Mouse (Mus musculus): Measurements from ENCODE around the gene Rxra. TPM values are rescaled to one million over a fixed set of nuclear protein-coding genes. Genes with fewer than 3 reads are reported as not detected.
A peak's percentile ranks its signal among the peaks of the same experiment; 100 is the strongest.

Rxra gene
- total RNA-seq, 1 experiment from 2014 or later: 19.7 TPM

DNA sequence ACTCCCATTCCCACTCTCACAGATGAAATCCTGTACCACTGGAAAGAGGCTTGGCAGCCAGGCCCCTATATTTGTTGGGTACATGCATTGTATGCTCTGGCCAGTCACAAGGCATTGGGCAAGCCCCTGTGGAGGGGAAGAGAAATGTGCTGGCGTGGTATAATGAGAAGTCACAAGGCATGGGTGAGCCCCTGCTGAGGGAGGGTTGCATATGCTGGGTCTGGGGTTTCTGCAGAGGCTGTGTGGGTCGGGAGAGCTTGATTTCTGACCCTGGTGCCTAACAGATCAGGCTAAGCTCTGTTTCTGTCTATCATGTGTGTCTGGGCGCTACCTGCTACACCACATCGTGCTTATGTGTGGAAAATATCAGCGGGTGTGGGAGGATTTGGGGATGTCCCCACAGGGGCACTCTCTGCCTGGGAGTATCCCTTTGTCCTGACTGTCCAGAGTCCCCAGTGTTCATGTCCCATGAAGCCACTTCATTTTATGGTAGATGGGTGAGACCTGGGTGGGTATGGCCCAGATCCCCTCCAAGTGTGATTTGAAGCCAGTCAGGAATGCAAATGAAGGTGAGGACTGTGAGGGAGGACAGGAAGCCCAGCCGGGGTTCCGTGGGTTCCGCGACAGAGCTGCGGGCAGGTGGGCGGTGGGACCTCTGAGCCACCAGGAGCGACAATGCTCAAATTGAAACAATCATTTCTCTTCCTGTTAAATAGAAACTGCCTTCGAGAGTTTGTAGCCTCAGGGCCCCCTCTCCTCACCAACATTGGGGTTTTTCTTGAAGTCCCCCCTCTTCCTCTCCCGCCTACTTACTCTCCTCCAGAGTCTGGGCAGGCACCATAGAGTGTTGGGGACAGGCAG lies 52.0 kb downstream of the Rxra start:
- ATAC-seq (replicated peaks; ENCODE audit: insufficient number of reproducible peaks, low FRiP score, low TSS enrichment, poor library complexity, severe bottlenecking): no peak

DNA sequence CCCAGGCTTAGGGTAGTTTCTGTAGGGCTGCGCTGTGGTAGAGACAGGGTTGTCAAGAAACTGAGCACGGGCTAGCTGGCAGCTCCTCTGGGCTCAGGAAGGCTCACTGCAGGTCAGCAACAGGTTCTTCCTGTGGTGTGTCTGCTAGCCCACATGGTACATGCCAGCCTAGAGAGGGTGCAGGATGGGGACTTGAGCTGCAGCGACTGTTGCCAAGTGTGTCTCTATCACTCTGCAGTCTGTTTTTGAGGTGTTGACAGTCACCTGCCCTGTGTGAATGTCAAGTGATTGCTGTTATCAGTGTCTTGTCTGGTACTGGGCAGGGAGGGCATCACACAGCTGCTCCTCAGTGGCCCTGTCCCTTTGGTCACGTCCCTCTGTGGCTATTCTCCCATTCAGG lies 52.8 kb downstream of the Rxra start:
- ATAC-seq (replicated peaks; ENCODE audit: insufficient number of reproducible peaks, low FRiP score, low TSS enrichment, poor library complexity, severe bottlenecking): no peak

DNA sequence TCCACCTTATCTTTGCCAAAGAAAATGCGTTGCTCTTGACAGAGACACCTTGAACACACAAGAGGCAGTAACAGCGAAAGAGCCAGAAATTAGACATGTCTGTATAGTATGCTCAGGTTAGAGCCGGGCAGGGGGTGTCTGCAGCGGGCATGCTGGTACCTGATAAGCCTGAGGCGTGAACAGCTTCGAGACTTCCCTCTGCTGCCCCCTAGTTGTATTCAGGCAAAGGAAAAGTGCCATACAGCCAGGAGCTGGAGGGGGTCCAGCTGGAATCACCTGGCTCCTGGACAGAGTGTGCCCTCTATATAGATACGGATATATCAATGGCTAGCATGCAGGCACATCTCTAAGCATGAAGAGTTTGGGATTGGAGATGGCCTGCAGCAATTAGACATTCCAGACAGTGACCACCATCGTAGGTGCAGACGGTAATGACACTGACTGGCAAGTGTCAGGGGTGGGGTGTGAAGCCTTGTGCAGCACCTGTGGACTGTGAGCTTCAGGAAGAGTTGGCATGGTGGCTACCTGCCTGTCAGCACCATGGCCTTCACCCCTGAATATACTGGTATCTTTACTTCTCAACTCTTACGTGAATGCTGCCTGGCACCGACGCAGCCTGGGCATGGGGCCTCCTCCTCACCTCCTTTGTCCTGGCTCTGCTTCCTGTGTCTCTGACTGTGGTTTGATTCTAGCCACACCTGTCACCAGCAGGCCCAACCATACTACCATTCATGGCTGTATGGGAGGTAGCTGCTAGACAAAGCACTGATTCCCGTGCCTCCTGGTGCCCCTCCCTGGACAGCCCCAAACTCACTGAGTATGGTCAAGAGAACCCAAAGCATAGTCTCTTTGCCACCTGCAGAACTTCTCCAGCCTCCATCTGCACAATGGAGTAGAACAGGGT lies 54.0 kb downstream of the Rxra start:
- ATAC-seq (replicated peaks; ENCODE audit: insufficient number of reproducible peaks, low FRiP score, low TSS enrichment, poor library complexity, severe bottlenecking): no peak

DNA sequence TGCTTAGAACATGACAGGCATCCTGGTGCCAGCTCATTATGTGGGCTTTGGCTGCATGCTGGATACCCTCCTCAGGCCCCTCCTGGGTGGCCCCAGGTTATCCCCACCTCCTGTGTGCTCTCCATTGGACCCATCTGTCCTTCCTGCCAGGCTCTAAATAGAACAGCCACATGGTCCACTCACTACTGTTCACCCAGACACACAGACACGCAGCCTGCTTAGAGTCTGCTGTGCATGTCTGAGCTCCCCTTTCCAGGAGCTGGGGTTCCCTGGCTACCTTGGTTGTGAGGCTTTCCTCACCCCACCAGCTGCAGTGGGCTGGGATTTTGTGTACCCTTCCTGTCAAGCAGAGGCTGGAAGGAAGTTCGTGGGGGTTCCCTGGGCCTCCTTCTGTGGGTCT lies 56.8 kb downstream of the Rxra start:
- ATAC-seq (replicated peaks; ENCODE audit: insufficient number of reproducible peaks, low FRiP score, low TSS enrichment, poor library complexity, severe bottlenecking): no peak

DNA sequence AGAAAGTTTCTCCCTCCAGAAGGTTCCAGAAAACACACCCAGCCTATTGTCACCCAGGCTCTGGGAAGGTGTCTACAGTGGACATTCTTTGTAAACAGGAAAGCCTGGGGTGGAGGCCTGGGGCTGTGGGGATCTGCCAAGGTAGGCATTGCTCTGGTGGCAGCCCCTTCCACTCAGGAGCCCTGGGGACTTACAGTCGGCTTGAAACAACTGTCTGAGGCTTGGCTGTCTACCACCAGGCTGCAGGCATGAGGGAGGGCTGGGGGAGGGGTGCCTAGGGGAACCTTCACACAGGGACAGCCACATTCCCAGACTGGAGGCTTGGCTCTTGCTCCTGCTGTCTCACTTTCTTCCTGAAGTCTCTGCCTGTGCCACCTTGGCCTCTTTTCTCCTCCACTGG lies 58.1 kb downstream of the Rxra start:
- ATAC-seq (replicated peaks; ENCODE audit: insufficient number of reproducible peaks, low FRiP score, low TSS enrichment, poor library complexity, severe bottlenecking): no peak

DNA sequence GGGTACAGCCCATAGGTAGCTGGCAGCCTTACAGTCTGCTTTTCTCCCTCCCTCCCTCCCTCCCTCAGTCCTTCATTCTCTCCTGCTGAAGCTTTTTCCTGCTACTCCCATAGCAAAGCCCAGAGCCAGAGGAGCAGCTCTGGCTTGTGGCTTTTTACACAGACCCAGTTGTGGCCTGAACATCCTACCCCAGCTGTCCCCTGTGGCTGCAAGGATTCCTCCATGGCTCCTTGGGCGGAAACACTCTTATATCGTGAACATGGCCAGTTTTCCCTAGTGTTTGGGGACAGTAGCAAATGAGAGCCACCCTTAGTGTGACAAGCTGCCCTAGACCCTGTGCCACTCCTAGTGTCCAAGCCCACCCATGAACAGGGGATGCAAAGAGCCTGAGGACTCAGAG lies 58.6 kb downstream of the Rxra start:
- no peak for ATAC-seq (replicated peaks; ENCODE audit: insufficient number of reproducible peaks, low FRiP score, low TSS enrichment, poor library complexity, severe bottlenecking)

DNA sequence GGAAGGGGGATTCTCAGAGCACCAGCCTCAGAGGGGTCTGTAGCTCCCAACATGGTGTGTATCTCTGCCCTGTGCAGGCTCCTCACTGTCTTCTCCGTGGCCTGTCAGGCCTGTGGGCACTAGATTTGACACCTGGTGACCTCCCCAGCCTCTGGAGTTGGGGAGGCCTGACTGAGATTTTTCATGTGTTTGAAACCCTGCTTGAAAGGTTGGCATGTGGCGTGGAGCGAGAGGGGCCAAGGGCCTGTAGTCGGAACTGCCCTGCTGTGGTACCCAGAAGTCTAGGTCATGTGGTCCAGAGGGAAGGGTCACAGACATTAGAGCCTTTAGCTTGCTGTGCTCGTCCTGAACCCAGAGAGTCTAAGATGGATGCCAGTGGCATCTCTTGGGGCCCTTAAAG lies 60.6 kb downstream of the Rxra start:
- ATAC-seq (replicated peaks; ENCODE audit: insufficient number of reproducible peaks, low FRiP score, low TSS enrichment, poor library complexity, severe bottlenecking): no peak

DNA sequence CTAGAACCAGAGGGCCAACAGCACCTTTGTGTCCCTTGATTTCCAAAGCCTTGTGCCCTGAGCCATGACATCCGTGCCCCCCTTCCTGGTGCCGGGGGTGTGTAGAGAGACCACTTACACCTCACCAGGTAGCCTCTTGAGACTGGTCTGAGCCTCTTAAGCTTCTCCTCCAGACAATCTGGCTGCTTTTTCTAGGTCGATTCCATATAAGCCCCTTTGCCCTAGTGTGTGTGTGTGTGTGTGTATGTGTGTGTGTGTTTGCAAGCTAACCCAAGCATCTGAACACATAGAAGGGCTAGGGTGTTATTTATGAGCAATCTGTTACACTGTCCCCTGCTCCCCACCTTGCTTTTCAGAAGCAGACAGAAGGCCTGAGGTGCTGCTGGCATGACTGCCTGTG lies 62.2 kb downstream of the Rxra start:
- ATAC-seq (replicated peaks; ENCODE audit: insufficient number of reproducible peaks, low FRiP score, low TSS enrichment, poor library complexity, severe bottlenecking): no peak

DNA sequence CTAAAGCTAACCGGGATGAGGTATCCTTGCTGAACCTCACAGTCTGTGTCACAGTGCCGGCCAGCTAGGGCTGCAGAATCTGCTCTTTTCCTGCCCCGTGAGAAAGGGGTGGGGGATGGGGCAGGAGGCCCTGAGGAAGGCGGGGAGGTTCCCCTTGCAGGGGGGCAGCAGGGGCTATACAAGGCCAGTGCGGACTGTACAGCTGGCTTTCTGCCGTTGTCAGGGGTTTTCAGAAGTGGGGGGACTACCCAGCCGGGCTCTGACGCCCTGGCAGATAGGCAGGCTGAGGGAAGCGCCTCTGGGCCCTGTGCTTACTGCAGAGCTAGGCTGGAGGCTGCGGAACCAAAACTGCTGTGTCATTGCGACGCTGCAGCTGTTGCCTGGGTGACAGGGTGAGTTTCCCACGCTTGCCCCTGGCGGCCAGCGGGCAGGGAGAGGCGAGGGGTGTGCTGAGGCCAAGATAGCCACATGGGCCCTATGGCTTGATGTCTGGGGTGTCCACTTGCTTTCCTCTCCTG lies 63.9 kb downstream of the Rxra start:
- peak; percentile 92 for ATAC-seq (replicated peaks; ENCODE audit: insufficient number of reproducible peaks, low FRiP score, low TSS enrichment, poor library complexity, severe bottlenecking)

DNA sequence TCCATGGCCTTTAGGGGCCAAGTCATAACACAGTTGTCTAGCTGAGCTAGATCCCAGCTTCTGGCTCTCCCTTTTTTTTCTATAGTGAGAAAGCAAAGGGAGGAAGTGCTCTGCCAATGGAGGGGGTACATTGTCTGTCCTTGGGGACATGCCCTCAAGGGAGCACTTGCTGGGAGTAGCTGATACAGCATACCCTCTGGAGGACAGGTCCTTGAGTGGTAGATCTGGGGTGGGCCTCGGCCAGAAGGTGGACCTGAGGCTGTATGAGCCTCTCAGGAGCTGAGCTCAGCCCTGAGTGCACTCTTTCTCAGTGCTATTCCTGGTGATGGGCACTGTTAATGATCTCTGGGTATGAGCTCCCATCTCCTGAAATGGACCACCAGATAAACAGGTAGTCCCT lies 66.9 kb downstream of the Rxra start:
- no peak for ATAC-seq (replicated peaks; ENCODE audit: insufficient number of reproducible peaks, low FRiP score, low TSS enrichment, poor library complexity, severe bottlenecking)

DNA sequence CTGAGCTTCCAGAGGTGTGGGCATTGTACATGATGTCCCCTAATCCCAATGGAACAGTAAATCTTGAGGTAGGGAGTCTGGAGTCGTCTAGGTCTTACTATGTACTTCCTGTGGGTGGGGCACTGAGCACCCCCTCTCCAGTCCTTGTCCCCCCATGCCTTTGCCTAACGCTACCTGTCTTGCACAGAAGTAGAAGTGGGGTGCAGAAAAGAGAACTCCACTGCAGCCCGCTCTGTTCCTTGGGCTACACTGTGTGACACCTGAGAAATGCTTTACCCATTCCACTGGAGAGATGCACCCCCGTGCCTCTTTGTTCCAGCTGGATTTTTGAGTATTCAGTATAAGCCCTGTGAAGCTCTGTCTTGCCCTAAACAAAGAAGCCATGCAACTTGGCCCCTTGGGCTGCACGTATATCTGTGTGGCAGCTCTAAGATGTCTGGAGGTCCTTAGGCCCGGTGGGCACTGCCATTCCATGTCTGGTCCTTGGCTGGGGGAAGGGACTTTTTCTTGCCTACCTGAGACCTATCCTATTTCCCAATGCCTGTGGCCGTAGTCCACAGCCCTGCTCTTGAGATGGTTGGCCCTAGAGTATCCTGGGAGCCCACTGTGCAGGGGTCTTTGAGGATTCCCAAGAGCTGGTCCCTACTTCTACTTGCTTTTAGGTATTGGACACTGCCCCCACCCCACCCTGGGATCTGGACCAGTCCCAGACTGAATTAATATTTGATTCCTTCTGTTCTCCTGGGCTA lies 67.8 kb downstream of the Rxra start:
- no peak for ATAC-seq (replicated peaks; ENCODE audit: insufficient number of reproducible peaks, low FRiP score, low TSS enrichment, poor library complexity, severe bottlenecking)

DNA sequence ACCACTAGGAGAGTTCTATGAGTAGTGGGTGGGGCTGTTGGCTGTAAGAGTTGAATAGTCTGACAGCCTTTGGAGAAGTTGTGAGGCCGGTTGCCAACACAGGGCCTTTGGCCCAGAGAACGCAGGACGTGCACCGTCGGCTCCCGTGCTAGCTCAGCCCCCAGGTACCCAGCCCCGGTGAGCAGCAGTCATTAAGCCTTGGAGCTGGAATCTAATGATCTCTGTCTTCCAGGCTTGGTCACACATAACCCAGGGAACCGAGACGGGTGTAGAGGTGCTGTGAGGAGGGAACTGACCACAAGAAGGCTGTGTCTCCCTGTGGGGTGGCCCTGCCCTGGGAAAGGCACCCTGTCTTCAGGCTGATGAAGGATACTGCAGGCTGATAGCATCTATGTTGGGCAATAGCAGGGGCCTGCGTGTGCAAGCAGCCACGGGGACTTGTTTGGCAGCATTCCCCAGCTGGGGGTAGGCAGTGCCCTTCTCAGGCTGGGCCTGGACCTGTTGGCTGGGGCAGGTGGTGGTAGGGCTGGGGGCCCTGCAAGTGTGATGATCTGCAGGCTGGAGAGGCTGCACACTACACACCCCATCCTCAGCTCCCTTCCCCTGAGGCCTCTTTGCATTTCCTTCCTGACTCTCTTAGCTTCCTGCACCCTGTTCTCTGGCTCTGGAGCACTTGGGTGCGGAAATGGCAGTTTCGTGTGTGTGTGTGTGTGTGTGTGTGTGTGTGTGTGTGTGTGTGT lies 68.5 kb downstream of the Rxra start:
- ATAC-seq (replicated peaks; ENCODE audit: insufficient number of reproducible peaks, low FRiP score, low TSS enrichment, poor library complexity, severe bottlenecking): no peak

DNA sequence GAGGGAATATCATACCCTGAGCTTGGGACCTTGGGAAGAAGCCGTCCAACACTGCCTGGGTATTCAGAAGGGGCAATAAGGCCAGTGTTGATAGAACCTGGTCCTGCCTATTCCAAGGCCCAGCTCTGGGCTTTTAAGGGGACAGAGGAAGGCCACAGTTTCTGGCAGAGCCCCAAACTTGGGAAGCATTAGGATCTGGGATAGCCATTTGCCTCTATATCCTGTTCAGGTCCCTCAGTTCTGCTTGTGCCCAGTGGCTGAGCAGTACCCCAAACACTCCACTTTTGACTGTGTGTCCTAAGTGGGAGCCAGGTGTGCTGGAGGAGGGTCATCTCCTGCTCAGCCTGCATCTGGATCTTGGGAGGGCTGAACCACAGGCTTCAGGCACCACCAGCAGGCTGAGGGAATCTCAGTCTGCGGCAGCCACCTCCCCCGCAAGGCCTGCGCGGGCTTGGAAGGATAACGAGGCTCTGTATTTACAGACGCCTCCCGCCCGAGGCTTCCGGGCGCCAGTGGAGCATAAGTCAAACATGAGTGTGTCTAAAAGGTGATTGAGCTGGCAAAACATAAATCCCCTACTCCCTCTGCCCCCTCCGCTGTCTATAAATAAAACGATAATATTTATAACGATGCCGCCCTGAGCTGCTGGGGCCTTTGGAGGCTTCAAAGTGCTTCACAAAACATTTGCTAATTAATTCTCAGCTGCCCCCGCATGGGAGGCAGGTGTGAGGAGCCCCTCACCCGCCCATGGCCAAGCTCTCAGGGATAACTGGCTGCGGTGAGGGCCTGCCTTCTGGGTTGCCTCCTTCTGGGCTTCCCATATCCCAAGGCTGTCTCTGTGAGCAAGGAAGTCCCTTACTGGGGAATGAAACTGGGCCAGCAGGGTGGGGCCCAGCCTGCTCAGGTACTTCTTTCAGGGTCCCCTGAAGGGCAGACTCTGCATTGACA lies 69.7 kb downstream of the Rxra start:
- no peak for ATAC-seq (replicated peaks; ENCODE audit: insufficient number of reproducible peaks, low FRiP score, low TSS enrichment, poor library complexity, severe bottlenecking)

DNA sequence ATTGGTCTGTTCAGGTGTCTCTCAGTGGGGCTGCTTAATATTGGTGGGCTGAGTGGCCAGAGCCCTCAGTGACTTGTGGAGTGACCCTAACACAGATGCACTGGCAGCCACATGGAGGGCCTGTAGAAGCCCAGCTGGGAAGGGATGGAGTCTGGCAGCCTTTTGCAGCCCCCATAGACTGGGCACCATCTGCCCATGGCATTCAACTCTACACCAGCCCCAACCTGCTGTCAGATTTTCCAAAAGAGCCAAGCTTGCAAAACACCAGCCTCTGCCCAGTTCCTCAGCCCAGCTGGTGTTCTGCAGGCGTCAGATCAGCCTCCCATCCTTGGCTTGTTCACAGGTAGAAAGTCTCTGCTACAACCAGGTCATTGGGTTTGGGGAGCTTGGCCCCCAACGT lies 70.6 kb downstream of the Rxra start:
- no peak for ATAC-seq (replicated peaks; ENCODE audit: insufficient number of reproducible peaks, low FRiP score, low TSS enrichment, poor library complexity, severe bottlenecking)

DNA sequence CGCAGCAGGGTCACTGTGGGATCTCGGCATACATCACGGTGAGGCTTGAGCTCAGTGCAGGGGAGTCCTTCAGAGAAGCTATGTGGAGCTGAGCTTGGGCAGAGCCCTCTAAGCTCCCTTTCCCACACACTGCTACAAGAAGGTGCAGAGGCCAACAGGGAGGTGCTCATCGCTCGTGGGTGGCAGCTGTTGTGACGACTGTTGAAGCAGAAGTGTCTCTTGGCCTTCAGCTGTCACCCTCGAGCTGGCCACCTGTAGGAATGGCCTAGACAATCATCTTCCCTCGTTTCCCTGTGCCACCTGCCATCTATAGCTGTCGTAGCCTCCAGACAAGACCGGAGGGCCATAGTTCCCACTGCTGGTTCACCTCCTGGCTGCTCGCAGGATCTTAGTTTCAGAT lies 72.7 kb downstream of the Rxra start:
- no peak for ATAC-seq (replicated peaks; ENCODE audit: insufficient number of reproducible peaks, low FRiP score, low TSS enrichment, poor library complexity, severe bottlenecking)

DNA sequence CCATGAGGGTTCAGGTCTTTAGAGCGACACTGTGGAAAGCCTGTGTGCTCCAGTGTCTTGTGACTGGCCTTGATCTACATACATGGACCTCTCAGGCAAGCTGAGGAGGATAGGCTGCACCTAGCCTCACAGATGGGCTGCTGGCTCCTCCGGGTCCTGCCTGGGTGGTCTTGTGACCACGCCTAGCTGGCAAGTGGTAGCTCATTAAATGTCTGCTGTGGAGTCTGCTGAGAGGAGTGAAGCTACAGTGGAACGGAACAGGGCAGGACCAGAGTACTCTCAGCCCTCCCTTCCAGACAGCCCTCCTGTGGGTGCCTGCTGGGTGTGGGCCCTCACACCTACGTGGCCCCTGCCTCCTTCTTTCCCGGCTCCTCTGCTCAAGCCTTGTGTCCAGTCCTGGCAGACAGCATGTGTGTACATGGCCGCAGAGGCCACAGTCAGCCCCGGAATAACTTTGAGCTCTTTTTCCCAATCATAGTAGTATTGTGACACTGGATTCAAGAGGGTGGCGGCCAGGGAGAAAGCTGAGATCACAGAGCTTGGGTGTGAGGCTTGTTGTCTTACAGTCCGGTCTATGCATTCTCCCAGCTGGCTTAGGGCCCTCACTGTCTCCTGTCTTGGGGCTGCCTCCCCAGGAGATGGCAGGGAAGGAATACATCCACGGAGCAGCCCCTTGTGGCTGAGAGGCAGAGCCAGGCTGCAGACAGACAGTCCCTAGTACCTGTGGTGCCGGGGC lies 74.3 kb downstream of the Rxra start:
- ATAC-seq (replicated peaks; ENCODE audit: insufficient number of reproducible peaks, low FRiP score, low TSS enrichment, poor library complexity, severe bottlenecking): no peak

DNA sequence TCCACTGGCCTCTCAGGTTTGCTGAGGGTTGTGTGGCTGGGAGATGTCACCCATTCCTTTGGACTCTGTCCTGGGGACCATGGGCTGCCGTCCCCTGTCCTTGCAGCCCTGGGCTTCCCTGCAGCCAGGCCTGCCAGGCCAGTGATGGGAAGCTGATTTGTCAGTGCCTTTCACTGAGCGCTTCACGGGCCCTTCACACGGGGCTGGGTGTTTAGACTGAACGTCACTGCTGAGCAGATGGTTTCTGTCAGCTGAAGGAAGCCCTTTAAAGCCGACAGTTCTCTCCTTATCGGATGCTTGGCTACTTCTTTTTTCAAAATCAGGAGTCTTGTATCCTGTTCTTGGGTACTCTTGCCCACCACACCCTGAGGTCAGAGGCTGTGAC lies 74.9 kb downstream of the Rxra start:
- no peak for ATAC-seq (replicated peaks; ENCODE audit: insufficient number of reproducible peaks, low FRiP score, low TSS enrichment, poor library complexity, severe bottlenecking)

Measured in monocyte, adult 5-6 weeks (primary cell).